Mouse (Mus musculus) midbrain, embryonic 16.5 days (tissue): ENCODE measurements around the gene Szrd1. TPM values are rescaled to one million over a fixed set of nuclear protein-coding genes. Genes with fewer than 3 reads are reported as not detected.

Experiments
- ATAC-seq: fragments of 200-750 bp; cut with Nextera tagmentation; 2 replicates; pipeline ENCODE4 v1.8.0; 2017; ENCODE audit warnings: moderate TSS enrichment
- H3K27ac ChIP-seq: fragments of 300-500 bp; sonication (generic); 2 replicates; pipeline ENCODE4 v1.5.1; 2014; ENCODE audit warnings: mild to moderate bottlenecking, low read length, mixed read lengths
- H3K27me3 ChIP-seq: fragments of 300-500 bp; sonication (generic); 2 replicates; pipeline ENCODE4 v1.6.1; 2014; ENCODE audit warnings: low read depth, low read length, mixed read lengths; ENCODE audit not compliant: control insufficient read depth, insufficient read depth
- H3K36me3 ChIP-seq: fragments of 300-500 bp; sonication (generic); 2 replicates; pipeline ENCODE4 v1.6.1; 2014; ENCODE audit warnings: mild to moderate bottlenecking, low read length, moderate library complexity, mixed read lengths; ENCODE audit not compliant: control insufficient read depth, insufficient read depth
- H3K4me1 ChIP-seq: fragments of 300-500 bp; sonication (generic); 2 replicates; pipeline ENCODE4 v1.6.1; 2014; ENCODE audit warnings: mild to moderate bottlenecking, low read length, mixed read lengths; ENCODE audit not compliant: control insufficient read depth, insufficient read depth
- H3K4me2 ChIP-seq: fragments of 300-500 bp; sonication (generic); 2 replicates; pipeline ENCODE4 v1.6.1; 2014; ENCODE audit warnings: mild to moderate bottlenecking, low read length, mixed read lengths
- H3K4me3 ChIP-seq: fragments of 300-500 bp; sonication (generic); 2 replicates; pipeline ENCODE4 v1.5.1; 2014; ENCODE audit warnings: low read depth, mild to moderate bottlenecking, low read length, moderate library complexity, mixed read lengths
- H3K9ac ChIP-seq: fragments of 300-500 bp; sonication (generic); 2 replicates; pipeline ENCODE4 v1.6.1; 2014; ENCODE audit warnings: low read depth, low read length, mixed read lengths
- H3K9me3 ChIP-seq: fragments of 300-500 bp; sonication (generic); replicated peaks from 2 replicates; pipeline ENCODE4 v1.6.1; 2014; ENCODE audit warnings: mild to moderate bottlenecking, low read length, mixed read lengths; ENCODE audit not compliant: control insufficient read depth, poor library complexity, severe bottlenecking
- WGBS: fragments of 180-500 bp; shearing (Covaris S2); extraction: QIAGEN DNeasy Blood & Tissue Kit; methylation state at CpG from one replicate; pipeline ENCODE4 v1.1.7; 2014; 5-methylcytosine and 5-hydroxymethylcytosine counted together
- polyA plus RNA-seq: library from polyadenylated mRNA; unstranded; fragments of >200 nt; fragmentation: Nextera tagmentation; extraction: Ambion mirVana; gene quantifications from 2 replicates; pipeline ENCODE4 v1.2.1, GENCODE M21; 2015

Szrd1 gene
- polyA plus RNA-seq, 1 experiment from 2014 or later, result 24.5 TPM

GRCm38 (mm10) chr4:141072502-141072901 is 67.1 kb downstream of the Szrd1 start:
- Histone ChIP-seq H3K36me3 (peaks cover 35% of the 10 kb centered on the region), H3K4me1 (peaks cover 16% of the 10 kb centered on the region), H3K9me3 (no peaks in the 10 kb centered on the region), H3K9ac (no peak overlapping the region), H3K27ac (no peak overlapping the region), H3K4me3 (no peak overlapping the region), H3K4me2 (no peak overlapping the region), H3K27me3 (no peaks in the 10 kb centered on the region)
- ATAC-seq, result no peak
- 95% methylated on average over 11 of the region's 11 CpGs for WGBS

DNA sequence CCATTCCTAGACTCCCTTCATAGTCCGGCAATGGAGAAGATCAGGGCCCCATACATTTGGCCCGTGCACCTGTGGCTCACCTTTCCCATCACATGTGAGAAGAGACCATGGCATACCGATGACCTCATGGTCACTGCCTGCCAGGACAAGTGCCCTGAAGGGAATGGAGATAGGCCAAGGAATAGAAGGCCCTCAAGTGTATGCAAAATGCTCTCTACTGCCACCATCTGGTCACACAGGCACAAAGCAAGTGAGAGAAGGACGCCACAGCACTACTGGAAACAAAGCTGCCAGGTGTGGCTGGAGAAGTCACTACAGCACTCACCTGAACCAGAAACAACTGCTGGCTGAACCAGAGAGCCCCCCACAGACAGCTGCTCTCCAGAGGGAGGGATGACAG is 69.8 kb downstream of the Szrd1 start:
- Histone ChIP-seq H3K4me3 (no peak overlapping the region), H3K27me3 (no peaks in the 10 kb centered on the region), H3K27ac (no peak overlapping the region), H3K36me3 (peaks cover 45% of the 10 kb centered on the region), H3K4me1 (peaks cover 3% of the 10 kb centered on the region; the same call in 1 of the 2 replicates), H3K9ac (no peak overlapping the region), H3K4me2 (no peak overlapping the region), H3K9me3 (no peaks in the 10 kb centered on the region)
- ATAC-seq, result no peak
- 58% methylated on average over 4 of the region's 4 CpGs for WGBS

DNA sequence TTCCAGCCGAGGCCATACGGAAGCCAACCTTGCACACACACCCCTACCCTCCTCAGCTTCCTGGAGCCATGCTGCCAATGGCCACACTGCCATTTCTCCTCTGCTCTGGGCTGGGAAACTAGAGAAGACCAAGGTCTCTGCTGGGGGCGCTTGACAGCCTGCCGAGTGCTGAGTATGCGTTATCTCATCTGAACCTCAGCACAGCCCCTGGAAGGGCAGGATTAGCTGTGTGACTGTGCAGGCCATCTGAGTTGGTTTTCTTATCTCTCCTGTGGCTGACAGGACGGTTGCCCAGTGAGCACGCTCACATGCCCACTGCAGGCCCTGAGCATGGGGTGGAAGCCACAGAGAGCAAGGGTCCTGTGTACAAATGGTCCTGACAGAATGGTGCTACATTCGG is 70.9 kb downstream of the Szrd1 start:
- Histone ChIP-seq H3K9ac (no peak overlapping the region), H3K36me3 (peaks cover 45% of the 10 kb centered on the region)

GRCm38 (mm10) chr4:141067516-141068046 is 72.0 kb downstream of the Szrd1 start:
- H3K9me3 ChIP-seq, result no peaks in the 10 kb centered on the region
- no peak overlapping the region for H3K27ac ChIP-seq
- WGBS, result 83% methylated on average over 9 of the region's 9 CpGs
- no peak overlapping the region for H3K9ac ChIP-seq
- H3K36me3 ChIP-seq, result peaks cover 42% of the 10 kb centered on the region
- no peak overlapping the region for H3K4me2 ChIP-seq
- ATAC-seq, result no peak
- H3K4me1 ChIP-seq, result peaks cover 3% of the 10 kb centered on the region; the same call in 1 of the 2 replicates
- H3K4me3 ChIP-seq, result no peak overlapping the region
- H3K27me3 ChIP-seq, result no peaks in the 10 kb centered on the region

More for the DNA sequence above, 70.9 kb downstream of the Szrd1 start:
- H3K4me3 ChIP-seq, result no peak overlapping the region
- H3K27ac ChIP-seq, result no peak overlapping the region
- ATAC-seq, result no peak
- H3K4me2 ChIP-seq, result no peak overlapping the region
- 90% methylated on average over 8 of the region's 8 CpGs for WGBS
- no peaks in the 10 kb centered on the region for H3K27me3 ChIP-seq
- no peaks in the 10 kb centered on the region for H3K9me3 ChIP-seq
- peaks cover 3% of the 10 kb centered on the region; the same call in 1 of the 2 replicates for H3K4me1 ChIP-seq

GRCm38 (mm10) chr4:141066709-141067515 is 72.7 kb downstream of the Szrd1 start:
- H3K4me2 ChIP-seq, result no peak overlapping the region
- H3K27me3 ChIP-seq, result no peaks in the 10 kb centered on the region
- peaks cover 42% of the 10 kb centered on the region for H3K36me3 ChIP-seq
- 76% methylated on average over 12 of the region's 12 CpGs for WGBS
- no peak overlapping the region for H3K4me3 ChIP-seq
- no peak for ATAC-seq
- H3K27ac ChIP-seq, result peak overlapping the region; percentile 33
- peaks cover 3% of the 10 kb centered on the region; the same call in 1 of the 2 replicates for H3K4me1 ChIP-seq
- H3K9me3 ChIP-seq, result no peaks in the 10 kb centered on the region
- no peak overlapping the region for H3K9ac ChIP-seq

- Histone ChIP-seq H3K4me3 (no peak overlapping the region), H3K9ac (no peak overlapping the region), H3K36me3 (peaks cover 30% of the 10 kb centered on the region), H3K4me1 (peaks cover 3% of the 10 kb centered on the region; the same call in 1 of the 2 replicates), H3K9me3 (no peaks in the 10 kb centered on the region), H3K27me3 (no peaks in the 10 kb centered on the region), H3K27ac (no peak overlapping the region; the same call in 1 of the 2 replicates), H3K4me2 (no peak overlapping the region)
- peak; percentile 22 for ATAC-seq
- 8% methylated on average over 8 of the region's 8 CpGs for WGBS
Measured at GRCm38 (mm10) chr4:141065123-141065522, 74.5 kb downstream of the Szrd1 start.

DNA sequence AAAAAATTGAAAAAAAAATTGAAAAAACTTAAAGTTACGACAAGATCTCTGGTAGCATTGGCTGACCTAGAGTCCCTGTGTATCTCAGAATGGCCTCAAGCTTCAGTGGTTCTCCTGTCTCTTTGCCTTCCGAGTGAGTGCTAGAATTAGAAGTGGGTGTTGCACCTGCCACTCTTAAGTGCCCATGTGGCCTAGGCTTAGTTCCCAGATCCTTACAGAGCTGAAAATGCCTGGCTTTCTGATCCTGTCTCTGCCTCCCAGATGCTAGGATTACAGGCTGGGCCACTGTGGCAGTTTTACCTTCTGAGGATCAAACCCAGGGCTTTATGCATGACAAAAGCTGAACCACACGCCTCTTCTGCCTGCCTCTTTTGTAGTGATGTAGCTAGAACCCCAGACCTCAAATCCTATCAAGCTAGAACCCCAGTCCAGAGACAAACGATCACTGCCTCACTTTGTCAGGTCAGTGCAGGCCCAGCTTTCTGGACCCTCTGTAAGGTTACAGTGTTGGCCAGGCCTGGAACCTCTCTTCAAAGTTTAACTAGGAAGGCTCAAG is 75.4 kb downstream of the Szrd1 start:
- Histone ChIP-seq H3K4me1 (peaks cover 9% of the 10 kb centered on the region), H3K27ac (no peak overlapping the region), H3K4me2 (no peak overlapping the region), H3K27me3 (no peaks in the 10 kb centered on the region), H3K4me3 (no peak overlapping the region), H3K9ac (no peak overlapping the region), H3K9me3 (no peaks in the 10 kb centered on the region), H3K36me3 (peaks cover 25% of the 10 kb centered on the region)
- ATAC-seq, result no peak
- 80% methylated on average over 4 of the region's 4 CpGs for WGBS
